Mouse (Mus musculus) mesoderm, embryonic 11.5 days (tissue): ENCODE measurements around the gene Sdhb.

Experiments used
- DNase-seq: peaks from one replicate; pipeline ENCODE4 v3.0.0-alpha.2; 2012; ENCODE audit warnings: low read depth, low spot score

The Sdhb gene

GRCm38 (mm10) chr4:140977886-140978692 is 17.1 kb downstream of the Sdhb start:
- DNase-seq, result no peak

- DNase-seq, result no peak
These were observed 20.6 kb downstream of the Sdhb start for GRCm38 (mm10) chr4:140981605-140982004.

GRCm38 (mm10) chr4:140982808-140983207 is 21.8 kb downstream of the Sdhb start:
- DNase-seq, result no peak

GRCm38 (mm10) chr4:140983442-140983841 is 22.4 kb downstream of the Sdhb start:
- DNase-seq, result no peak

GRCm38 (mm10) chr4:140984544-140984943 is 23.5 kb downstream of the Sdhb start:
- DNase-seq, result no peak

GRCm38 (mm10) chr4:140986024-140986710 is 25.2 kb downstream of the Sdhb start:
- no peak for DNase-seq

- peak; percentile 89 for DNase-seq
These were observed 25.9 kb downstream of the Sdhb start, which contains the start of gene Atp13a2 for GRCm38 (mm10) chr4:140986711-140987395. Gene Atp13a2, plus strand, starts transcription at chr4:140986873.

GRCm38 (mm10) chr4:140987476-140987875 is 26.5 kb downstream of the Sdhb start:
- DNase-seq, result no peak

GRCm38 (mm10) chr4:140988706-140989290 is 27.8 kb downstream of the Sdhb start:
- DNase-seq, result no peak

- DNase-seq, result no peak
These were observed 28.4 kb downstream of the Sdhb start for GRCm38 (mm10) chr4:140989447-140989846.

GRCm38 (mm10) chr4:140992215-140992614 is 31.2 kb downstream of the Sdhb start:
- no peak for DNase-seq

- no peak for DNase-seq
These were observed 32.8 kb downstream of the Sdhb start for GRCm38 (mm10) chr4:140993846-140994245.

- no peak for DNase-seq
These were observed 34.8 kb downstream of the Sdhb start for GRCm38 (mm10) chr4:140995811-140996210.

- DNase-seq, result no peak
These were observed 35.8 kb downstream of the Sdhb start for GRCm38 (mm10) chr4:140996812-140997211.

GRCm38 (mm10) chr4:141005983-141006382 is 45.0 kb downstream of the Sdhb start:
- no peak for DNase-seq

GRCm38 (mm10) chr4:141008028-141008427 is 47.0 kb downstream of the Sdhb start:
- no peak for DNase-seq

GRCm38 (mm10) chr4:141010118-141010517 is 49.1 kb downstream of the Sdhb start, which contains the start of gene Mfap2:
Gene Mfap2, plus strand, starts transcription at chr4:141010418.
- no peak for DNase-seq

- DNase-seq, result peak; percentile 67
These were observed 49.5 kb downstream of the Sdhb start for GRCm38 (mm10) chr4:141010526-141010925.

- DNase-seq, result peak; percentile 82
These were observed 50.0 kb downstream of the Sdhb start for GRCm38 (mm10) chr4:141010941-141011429.

GRCm38 (mm10) chr4:141011556-141012328 is 50.7 kb downstream of the Sdhb start:
- peak; percentile 25 for DNase-seq

- no peak for DNase-seq
These were observed 51.6 kb downstream of the Sdhb start for GRCm38 (mm10) chr4:141012558-141012957.
